Mouse (Mus musculus) erythroblast, embryonic 14.5 days (primary cell): ENCODE measurements around the gene Psmd4. TPM values are rescaled to one million over a fixed set of nuclear protein-coding genes. Genes with fewer than 3 reads are reported as not detected.

Source experiments
- H3K27me3 ChIP-seq: 2 replicates; pipeline ENCODE4 v1.6.1; 2012; ENCODE audit warnings: inconsistent platforms; ENCODE audit not compliant: control insufficient read depth
- H3K36me3 ChIP-seq: 2 replicates; pipeline ENCODE4 v1.6.1; 2012; ENCODE audit warnings: mild to moderate bottlenecking, inconsistent platforms; ENCODE audit not compliant: control insufficient read depth
- H3K4me1 ChIP-seq: 2 replicates; pipeline ENCODE4 v1.6.1; 2012; ENCODE audit warnings: inconsistent platforms; ENCODE audit not compliant: control insufficient read depth
- H3K4me3 ChIP-seq: replicated peaks from 2 replicates; pipeline ENCODE3; 2012; ENCODE audit warnings: moderate library complexity, mild to moderate bottlenecking, inconsistent platforms
- H3K9me3 ChIP-seq: 2 replicates; pipeline ENCODE4 v1.6.1; 2012; ENCODE audit warnings: low read length, inconsistent platforms, mixed read lengths; ENCODE audit not compliant: control insufficient read depth
- GATA1 ChIP-seq: IDR thresholded peaks from 2 replicates; pipeline ENCODE4 v1.6.1; 2012; ENCODE audit warnings: low read length, inconsistent platforms, mixed read lengths
- TAL1 ChIP-seq: IDR thresholded peaks from 3 replicates; pipeline ENCODE4 v1.6.1; 2012; ENCODE audit warnings: low read length, inconsistent platforms, mixed read lengths
- polyA plus RNA-seq: library from polyadenylated mRNA; stranded (reverse); fragments of >175 nt; gene quantifications from 2 replicates; pipeline ENCODE4 v1.2.3, GENCODE M21; 2012

Psmd4 gene
- polyA plus RNA-seq, 1 experiment, result 20.7 TPM

GRCm38 (mm10) chr3:94996946-94997345, 45.5 kb downstream of the Psmd4 start:
- Histone ChIP-seq H3K27me3 (no peaks in the 10 kb centered on the region), H3K4me3 (no peak overlapping the region), H3K36me3 (peaks cover 96% of the 10 kb centered on the region), H3K4me1 (peaks cover 3% of the 10 kb centered on the region), H3K9me3 (no peaks in the 10 kb centered on the region)
- TF ChIP-seq GATA1, result no peak
- no peak for TF ChIP-seq TAL1

GRCm38 (mm10) chr3:94989159-94989761, 53.2 kb downstream of the Psmd4 start:
- H3K36me3 ChIP-seq, result peaks cover 64% of the 10 kb centered on the region
- peaks cover 27% of the 10 kb centered on the region for H3K4me1 ChIP-seq

GRCm38 (mm10) chr3:94987578-94987977, 54.8 kb downstream of the Psmd4 start:
- peaks cover 62% of the 10 kb centered on the region for H3K36me3 ChIP-seq
- no peaks in the 10 kb centered on the region for H3K9me3 ChIP-seq
- H3K4me3 ChIP-seq, result no peak overlapping the region
- peaks cover 27% of the 10 kb centered on the region for H3K4me1 ChIP-seq
- TF ChIP-seq TAL1 (no peak), GATA1 (no peak)
- no peaks in the 10 kb centered on the region for H3K27me3 ChIP-seq

More at GRCm38 (mm10) chr3:94989159-94989761, 53.2 kb downstream of the Psmd4 start:
- Histone ChIP-seq H3K9me3 (no peaks in the 10 kb centered on the region), H3K4me3 (no peak overlapping the region), H3K27me3 (no peaks in the 10 kb centered on the region)
- TF ChIP-seq GATA1 (no peak), TAL1 (no peak)

GRCm38 (mm10) chr3:94985513-94985912, 56.9 kb downstream of the Psmd4 start:
- H3K9me3 ChIP-seq, result no peaks in the 10 kb centered on the region
- H3K27me3 ChIP-seq, result no peaks in the 10 kb centered on the region
- H3K4me1 ChIP-seq, result peaks cover 28% of the 10 kb centered on the region
- TF ChIP-seq GATA1 (no peak), TAL1 (no peak)
- H3K4me3 ChIP-seq, result no peak overlapping the region
- peaks cover 72% of the 10 kb centered on the region for H3K36me3 ChIP-seq

- Histone ChIP-seq H3K36me3 (peaks cover 76% of the 10 kb centered on the region), H3K27me3 (no peaks in the 10 kb centered on the region), H3K9me3 (no peaks in the 10 kb centered on the region), H3K4me3 (no peak overlapping the region), H3K4me1 (peaks cover 28% of the 10 kb centered on the region)
- TF ChIP-seq GATA1 (no peak), TAL1 (no peak)
Measured at GRCm38 (mm10) chr3:94984312-94984711, 58.1 kb downstream of the Psmd4 start.

Other genes with a start within 250 kb of the Psmd4 start
- 1.3 and 1.7 TPM in 2 replicates for gene Pogz, start 205.0 kb downstream of the Psmd4 start, polyA plus RNA-seq
- gene Psmb4, start 155.7 kb downstream of the Psmd4 start, polyA plus RNA-seq, result 16.8 TPM in 2 replicates
- 0.64 and 1.1 TPM in 2 replicates for gene Selenbp1, start 109.6 kb downstream of the Psmd4 start, polyA plus RNA-seq
- not detected in 2 replicates for gene Rfx5, start 88.5 kb downstream of the Psmd4 start, polyA plus RNA-seq
- gene Pi4kb, start 67.9 kb downstream of the Psmd4 start, polyA plus RNA-seq, result 0.48 and 0.91 TPM in 2 replicates
- 0.61 and 0.79 TPM in 2 replicates for gene Zfp687, start 27.2 kb downstream of the Psmd4 start, polyA plus RNA-seq
- 1.5 and 2.3 TPM in 2 replicates for gene Pip5k1a, start 64.3 kb upstream of the Psmd4 start, polyA plus RNA-seq
- gene Vps72, start 68.4 kb upstream of the Psmd4 start, polyA plus RNA-seq, result 16.8 and 18.2 TPM in 2 replicates
- not detected in 2 replicates for gene Tmod4, start 81.9 kb upstream of the Psmd4 start, polyA plus RNA-seq
- 0.63 and 0.86 TPM in 2 replicates for gene Scnm1, start 91.4 kb upstream of the Psmd4 start, polyA plus RNA-seq
- gene Lysmd1, start 91.5 kb upstream of the Psmd4 start, polyA plus RNA-seq, result 0.90 and 1.1 TPM in 2 replicates
- 0.04 and 0.17 TPM in 2 replicates for gene Tnfaip8l2, start 99.7 kb upstream of the Psmd4 start, polyA plus RNA-seq
- 0.01 and 0.04 TPM in 2 replicates for gene Sema6c, start 117.8 kb upstream of the Psmd4 start, polyA plus RNA-seq
- 0.29 and 0.30 TPM in 2 replicates for gene Gabpb2, start 175.3 kb upstream of the Psmd4 start, polyA plus RNA-seq
- gene Cdc42se1, start 186.1 kb upstream of the Psmd4 start, polyA plus RNA-seq, result 6.8 and 8.0 TPM in 2 replicates
- 0.09 TPM in 2 replicates for gene Mllt11, start 189.6 kb upstream of the Psmd4 start, polyA plus RNA-seq
- gene Gm128, start 199.0 kb upstream of the Psmd4 start, polyA plus RNA-seq, result not detected in 2 replicates
- gene Bnipl, start 208.6 kb upstream of the Psmd4 start, polyA plus RNA-seq, result not detected in 2 replicates
- gene Mindy1, start 238.7 kb upstream of the Psmd4 start, polyA plus RNA-seq, result 6.4 and 7.1 TPM in 2 replicates
- gene Prune1, start 239.5 kb upstream of the Psmd4 start, polyA plus RNA-seq, result 0.06 and 0.08 TPM in 2 replicates